Mouse (Mus musculus) midbrain, embryonic 14.5 days (tissue): ENCODE data around the gene Serpina6. TPM values are rescaled to one million over a fixed set of nuclear protein-coding genes. Genes with fewer than 3 reads are reported as not detected.

Experiments
- ATAC-seq: fragments of 200-750 bp; cut with Nextera tagmentation; 2 replicates; pipeline ENCODE4 v1.8.0; 2017; ENCODE audit warnings: moderate number of reproducible peaks, moderate library complexity; ENCODE audit not compliant: low FRiP score, low TSS enrichment
- DNase-seq: peaks from one replicate; pipeline ENCODE4 v3.0.0-alpha.2; 2015
- H3K27ac ChIP-seq: fragments of 300-500 bp; sonication (generic); replicated peaks from 2 replicates; pipeline ENCODE4 v1.5.1; 2014; ENCODE audit warnings: mild to moderate bottlenecking, low read depth, low read length, moderate library complexity
- H3K27me3 ChIP-seq: fragments of 300-500 bp; sonication (generic); 2 replicates; pipeline ENCODE4 v1.6.1; 2014; ENCODE audit warnings: low read length, control low read depth, mixed read lengths; ENCODE audit not compliant: control insufficient read depth, insufficient read depth
- H3K36me3 ChIP-seq: fragments of 300-500 bp; sonication (generic); 2 replicates; pipeline ENCODE4 v1.6.1; 2014; ENCODE audit warnings: low read length, control low read depth; ENCODE audit not compliant: control insufficient read depth, insufficient read depth
- H3K4me1 ChIP-seq: fragments of 300-500 bp; sonication (generic); 2 replicates; pipeline ENCODE4 v1.6.1; 2014; ENCODE audit warnings: mild to moderate bottlenecking, antibody characterized with exemption, low read length, control low read depth; ENCODE audit not compliant: control insufficient read depth, insufficient read depth
- H3K4me2 ChIP-seq: fragments of 300-500 bp; sonication (generic); 2 replicates; pipeline ENCODE4 v1.6.1; 2014; ENCODE audit warnings: mild to moderate bottlenecking, low read length, moderate library complexity
- H3K4me3 ChIP-seq: fragments of 300-500 bp; sonication (generic); replicated peaks from 2 replicates; pipeline ENCODE4 v1.5.1; 2014; ENCODE audit warnings: low read depth, low read length
- H3K9ac ChIP-seq: fragments of 300-500 bp; sonication (generic); replicated peaks from 2 replicates; pipeline ENCODE4 v1.6.1; 2014; ENCODE audit warnings: mild to moderate bottlenecking, low read length, moderate library complexity
- H3K9me3 ChIP-seq: fragments of 300-500 bp; sonication (generic); 2 replicates; pipeline ENCODE4 v1.6.1; 2016; ENCODE audit warnings: low read length, control low read depth, mixed read lengths; ENCODE audit not compliant: control insufficient read depth
- WGBS: fragments of 180-500 bp; shearing (Covaris S2); extraction: QIAGEN DNeasy Blood & Tissue Kit; methylation state at CpG from one replicate; pipeline ENCODE4 v1.1.7; 2014; 5-methylcytosine and 5-hydroxymethylcytosine counted together
- polyA plus RNA-seq: library from polyadenylated mRNA; unstranded; fragments of >200 nt; fragmentation: Nextera tagmentation; extraction: Ambion mirVana; gene quantifications from 2 replicates; pipeline ENCODE4 v1.2.1, GENCODE M21; 2014

The Serpina6 gene
- polyA plus RNA-seq, 1 experiment from 2014 or later = not detected

DNA sequence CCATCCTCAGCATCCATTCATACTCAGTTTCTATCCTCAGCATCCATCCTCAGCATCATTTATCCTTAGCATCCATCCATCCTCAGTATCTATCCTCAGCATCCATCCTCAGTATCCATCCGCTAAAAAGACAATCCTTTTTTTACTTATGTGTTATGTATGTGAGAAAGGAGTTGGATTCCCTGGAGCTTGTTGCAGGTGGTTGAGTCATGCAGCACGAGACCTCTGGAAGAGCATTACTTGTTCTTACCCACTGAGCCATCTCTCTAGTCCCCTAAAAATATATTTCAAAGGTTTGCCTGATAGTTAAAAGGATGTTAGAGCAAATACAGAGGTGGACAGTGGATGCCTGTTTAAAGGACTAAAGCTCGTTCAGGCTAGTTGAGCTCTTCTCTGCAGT is 55.2 kb downstream of the Serpina6 start:
- Histone ChIP-seq H3K4me3 (no peak overlapping the region), H3K27me3 (no peaks in the 10 kb centered on the region), H3K36me3 (no peaks in the 10 kb centered on the region), H3K4me2 (no peak overlapping the region), H3K9ac (no peak overlapping the region), H3K4me1 (no peaks in the 10 kb centered on the region), H3K9me3 (no peaks in the 10 kb centered on the region), H3K27ac (no peak overlapping the region)
- ATAC-seq (no peak), DNase-seq (no peak)
- 86% methylated on average over 3 of the region's 3 CpGs for WGBS

DNA sequence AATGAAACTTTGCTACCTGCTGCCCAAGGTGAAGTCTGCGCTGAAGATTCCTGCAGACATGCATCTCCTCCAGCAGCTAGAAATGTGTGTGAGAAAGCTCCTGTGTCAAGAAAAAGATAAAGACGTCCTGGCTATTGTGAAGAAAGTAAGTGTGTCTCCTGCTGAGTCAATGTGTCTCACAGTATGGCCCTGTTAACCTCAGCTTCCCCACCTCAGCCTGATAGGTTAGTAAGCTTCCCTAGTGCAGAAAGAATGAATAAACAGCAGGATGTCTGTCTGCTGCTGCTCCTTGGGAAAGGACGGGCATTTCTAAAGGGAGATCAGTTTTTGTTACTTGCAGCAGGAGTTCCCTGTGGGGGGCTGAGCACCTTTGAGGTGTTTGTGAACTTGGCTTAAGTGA is 56.6 kb downstream of the Serpina6 start:
- H3K9me3 ChIP-seq = no peaks in the 10 kb centered on the region
- no peak overlapping the region for H3K4me2 ChIP-seq
- WGBS = 13% methylated on average over 3 of the region's 3 CpGs
- no peak overlapping the region for H3K27ac ChIP-seq
- no peak overlapping the region for H3K9ac ChIP-seq
- DNase-seq (no peak), ATAC-seq (no peak)
- no peaks in the 10 kb centered on the region for H3K27me3 ChIP-seq
- no peaks in the 10 kb centered on the region for H3K4me1 ChIP-seq
- no peaks in the 10 kb centered on the region for H3K36me3 ChIP-seq
- H3K4me3 ChIP-seq = no peak overlapping the region

DNA sequence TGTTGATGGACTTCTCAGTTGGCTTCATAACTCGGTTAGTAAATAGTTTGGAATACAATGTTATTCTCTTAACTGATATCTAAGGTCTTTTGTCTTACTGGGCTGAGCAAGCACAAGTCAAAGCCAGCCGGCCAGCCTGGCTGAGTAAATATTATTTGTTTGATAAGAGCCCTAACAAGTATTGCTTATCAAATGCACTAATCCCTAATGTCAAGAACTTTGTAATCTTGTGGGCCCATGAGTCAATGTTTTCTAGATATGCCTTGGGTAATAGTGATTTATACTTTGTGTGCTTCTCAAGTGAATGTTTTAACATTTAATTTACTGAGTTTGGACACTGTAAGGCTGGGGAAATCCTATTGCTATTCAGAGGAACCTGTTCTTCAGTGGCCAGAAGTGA is 58.6 kb downstream of the Serpina6 start:
- 79% methylated on average over 2 of the region's 2 CpGs for WGBS
- no peak overlapping the region for H3K4me3 ChIP-seq

More for the DNA sequence above, 58.6 kb downstream of the Serpina6 start:
- Histone ChIP-seq H3K9me3 (no peaks in the 10 kb centered on the region), H3K9ac (no peak overlapping the region), H3K4me1 (no peaks in the 10 kb centered on the region), H3K4me2 (no peak overlapping the region), H3K36me3 (no peaks in the 10 kb centered on the region), H3K27ac (no peak overlapping the region), H3K27me3 (no peaks in the 10 kb centered on the region)
- DNase-seq = no peak
- ATAC-seq = no peak

Other genes with a start within 250 kb of the Serpina6 start
- 1.6 and 2.2 TPM in 2 replicates for gene 9330161L09Rik, start 249.4 kb downstream of the Serpina6 start, polyA plus RNA-seq
- 112 and 140 TPM in 2 replicates for gene Ddx24, start 231.4 kb downstream of the Serpina6 start, polyA plus RNA-seq
- 5.8 and 9.4 TPM in 2 replicates for gene Ifi27, start 223.0 kb downstream of the Serpina6 start, polyA plus RNA-seq
- gene Ifi27l2a, start 213.5 kb downstream of the Serpina6 start, polyA plus RNA-seq = 12.8 TPM in 1 of 2 replicates, not detected in the other
- gene Ifi27l2b, start 200.0 kb downstream of the Serpina6 start, polyA plus RNA-seq = not detected in 2 replicates
- 3.3 and 3.9 TPM in 2 replicates for gene Ppp4r4, start 124.9 kb downstream of the Serpina6 start, polyA plus RNA-seq
- 0.09 TPM in 1 of 2 replicates, not detected in the other for gene Serpina10, start 25.8 kb downstream of the Serpina6 start, polyA plus RNA-seq
- gene Serpina16, start 18.9 kb upstream of the Serpina6 start, polyA plus RNA-seq = not detected in 2 replicates
- not detected in 2 replicates for gene Serpina1f, start 38.3 kb upstream of the Serpina6 start, polyA plus RNA-seq
- gene Serpina1d, start 116.4 kb upstream of the Serpina6 start, polyA plus RNA-seq = not detected in 2 replicates
- not detected in 2 replicates for gene Serpina1b, start 173.2 kb upstream of the Serpina6 start, polyA plus RNA-seq
- gene Serpina1a, start 206.3 kb upstream of the Serpina6 start, polyA plus RNA-seq = not detected in 2 replicates
- gene Serpina1c, start 247.7 kb upstream of the Serpina6 start, polyA plus RNA-seq = not detected in 2 replicates